ENCODE assay signal across 15 mouse cellular contexts in the genomic region with DNA sequence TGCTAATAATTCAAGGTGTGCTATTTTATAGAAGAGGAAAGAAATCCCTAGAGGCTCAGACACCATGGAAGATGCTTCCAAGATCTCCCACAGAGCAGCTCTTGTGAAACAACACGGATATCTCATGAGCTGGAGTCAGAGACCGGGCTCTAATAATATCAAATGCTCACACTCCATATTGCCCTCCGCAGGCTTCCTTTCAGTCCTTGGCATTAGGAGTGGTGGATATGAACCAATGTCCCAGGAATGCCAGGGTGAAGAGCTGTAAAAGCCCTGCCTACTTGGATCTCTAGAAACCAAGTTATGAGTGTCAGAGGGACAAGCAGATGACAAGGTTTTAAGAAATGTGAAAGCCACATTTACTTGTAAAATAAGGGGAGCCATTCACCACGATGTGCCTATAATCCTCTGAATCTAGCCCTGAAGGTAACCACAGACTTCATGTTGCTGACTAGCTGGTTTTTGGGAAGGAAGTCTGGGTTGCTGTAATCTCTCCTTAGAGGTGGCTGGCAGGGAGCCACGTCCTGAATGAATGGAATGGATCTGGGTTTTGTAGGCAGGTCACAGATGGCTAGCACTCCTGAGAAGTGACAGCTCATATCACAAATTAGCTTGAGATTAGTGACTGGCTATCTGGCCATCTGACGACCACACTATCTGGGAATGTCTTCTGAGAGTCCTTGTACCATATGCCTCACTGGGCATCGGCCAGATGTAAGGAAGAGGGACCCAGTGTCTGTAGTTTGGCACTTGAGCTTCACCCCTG.
DNase-seq lines count a peak whose midpoint lies in the region; ATAC-seq and TF ChIP-seq lines count a peak whose summit lies in the region.
"Had no signal": no experiment of that assay in that cellular context is flagged by ENCODE, and none has a peak within 500 bp of the region (broad histone marks: within the 10 kb centered on the region; RNA-seq: fewer than 3 reads in every experiment).

No protein-coding gene starts in this region.

- no peak overlapping the region for H3K27ac ChIP-seq in midbrain, postnatal 0 days (ENCODE audit: low read depth, low read length)
- no peak overlapping the region for H3K27ac ChIP-seq in midbrain, embryonic 13.5 days
- H3K27ac ChIP-seq in gastrocnemius, adult 2 months: no peak overlapping the region
- H3K27ac ChIP-seq: heart, embryonic 15.5 days; stomach, postnatal 0 days had no signal

- H3K9ac ChIP-seq in midbrain, postnatal 0 days (replicated peaks; ENCODE audit: low read length, poor library complexity, severe bottlenecking): no peak overlapping the region
- no peak overlapping the region for H3K9ac ChIP-seq in midbrain, embryonic 13.5 days (replicated peaks)
- H3K9ac ChIP-seq: heart, embryonic 15.5 days had no signal

- TF ChIP-seq CTCF in midbrain, postnatal 0 days (IDR thresholded peaks at IDR 0.05): no peak
- TF ChIP-seq CTCF in gastrocnemius, adult 2 months (IDR thresholded peaks at IDR 0.05): no peak

- H3K4me3 ChIP-seq in midbrain, postnatal 0 days (ENCODE audit: low read depth, low read length): no peak overlapping the region
- no peak overlapping the region for H3K4me3 ChIP-seq in midbrain, embryonic 13.5 days (replicated peaks)
- H3K4me3 ChIP-seq in gastrocnemius, adult 2 months: no peak overlapping the region
- H3K4me3 ChIP-seq: heart, embryonic 15.5 days had no signal

- H3K9me3 ChIP-seq in midbrain, postnatal 0 days (ENCODE audit: low read length): no peaks in the 10 kb centered on the region
- no peaks in the 10 kb centered on the region for H3K9me3 ChIP-seq in midbrain, embryonic 13.5 days
- H3K9me3 ChIP-seq: heart, embryonic 15.5 days had no signal

- intact Hi-C loops in heart, postnatal 25 days (cut with DNase I): loop anchor here (10.0 kb wide), 1 partner anchor 107 kb away; no protein-coding TSS in a partner anchor
- intact Hi-C loops in gastrocnemius, adult 2 months (cut with DNase I): loop anchor here (5.0 kb wide), 1 partner anchor 130 kb away; no protein-coding TSS in a partner anchor

- no peak overlapping the region for H3K4me2 ChIP-seq in midbrain, postnatal 0 days (ENCODE audit: low read depth, low read length, poor library complexity, severe bottlenecking)
- no peak overlapping the region for H3K4me2 ChIP-seq in midbrain, embryonic 13.5 days (replicated peaks)
- H3K4me2 ChIP-seq: heart, embryonic 15.5 days had no signal

- no peak for ATAC-seq in midbrain, postnatal 0 days (ENCODE audit: low FRiP score)
- ATAC-seq in midbrain, embryonic 13.5 days: no peak
- peak; percentile 34 to 64 for ATAC-seq in hematopoietic stem cell, adult 5-6 weeks (replicated peaks in 1 of 2; ENCODE audit: insufficient read depth in 1 of 2, low FRiP score in 2 of 2, low TSS enrichment in 1 of 2, low read depth in 1 of 2, poor library complexity in 2 of 2, severe bottlenecking in 2 of 2)
- ATAC-seq: intestine, postnatal 0 days had no signal

- 61% methylated on average over 7 of the region's 7 CpGs for WGBS in midbrain, postnatal 0 days
- WGBS in midbrain, embryonic 13.5 days: 68% methylated on average over 7 of the region's 7 CpGs

- peak; percentile 83 for DNase-seq in heart, adult 11 months
- DNase-seq in heart, postnatal 25 days (ENCODE audit: low spot score): no peak
- DNase-seq in midbrain, postnatal 0 days (ENCODE audit: low spot score): peak; percentile 53
- DNase-seq in cerebellum, adult 9-11 months: peak; percentile 33
- DNase-seq in gastrocnemius, adult 2 months: no peak
- no peak for DNase-seq in spleen, adult 18-20 months
- DNase-seq: adrenal gland, postnatal 36 days; kidney, postnatal 4 days; midbrain, embryonic 14.5 days; thymus, postnatal 36 days had no signal

- no peaks in the 10 kb centered on the region for H3K27me3 ChIP-seq in midbrain, postnatal 0 days (ENCODE audit: insufficient read depth, low read length)
- H3K27me3 ChIP-seq in midbrain, embryonic 13.5 days: no peaks in the 10 kb centered on the region
- H3K27me3 ChIP-seq: heart, embryonic 15.5 days had no signal

- H3K4me1 ChIP-seq in midbrain, postnatal 0 days (ENCODE audit: insufficient read depth, low read length): no peaks in the 10 kb centered on the region
- peaks cover 16% of the 10 kb centered on the region; the same call in 1 of the 2 replicates for H3K4me1 ChIP-seq in midbrain, embryonic 13.5 days (replicated peaks)

- peaks cover 4% of the 10 kb centered on the region; the same call in 1 of the 2 replicates for H3K36me3 ChIP-seq in midbrain, postnatal 0 days (ENCODE audit: insufficient read depth, low read length)
- no peaks in the 10 kb centered on the region for H3K36me3 ChIP-seq in midbrain, embryonic 13.5 days
- H3K36me3 ChIP-seq: heart, embryonic 15.5 days had no signal

Comparison
In these comparisons a context has a peak if more than half of its experiments do, and no peak if none do; other contexts are left out.
1. DNase-seq: peak in heart, adult 11 months (single experiment), midbrain, postnatal 0 days (single experiment) and cerebellum, adult 9-11 months (single experiment); none in heart, postnatal 25 days (single experiment), gastrocnemius, adult 2 months (single experiment) and spleen, adult 18-20 months (0 of 2).
2. ATAC-seq: peak in hematopoietic stem cell, adult 5-6 weeks (2 of 2); none in midbrain, postnatal 0 days (single experiment) and midbrain, embryonic 13.5 days (single experiment).